Mouse (Mus musculus) adrenal gland, adult (tissue): ENCODE measurements at regions not wholly inside any gene's neighbourhood (a gene's known extent, or its start where the extent isn't known, plus 50 kb on each side); places are given as distances from the start of the nearest gene placed in this dataset.

Source experiments
- DNase-seq, 2 experiments: peaks; one replicate each; pipeline ENCODE4 v3.0.0; 2022 to 2023; ENCODE audit warnings: low spot score in 1 of 2; ENCODE audit not compliant: inconsistent age in 2 of 2

GRCm38 (mm10) chr10:65244527-65244926 is 1154.5 kb upstream of the Lrrtm3 start:
- DNase-seq, result no peak

DNA sequence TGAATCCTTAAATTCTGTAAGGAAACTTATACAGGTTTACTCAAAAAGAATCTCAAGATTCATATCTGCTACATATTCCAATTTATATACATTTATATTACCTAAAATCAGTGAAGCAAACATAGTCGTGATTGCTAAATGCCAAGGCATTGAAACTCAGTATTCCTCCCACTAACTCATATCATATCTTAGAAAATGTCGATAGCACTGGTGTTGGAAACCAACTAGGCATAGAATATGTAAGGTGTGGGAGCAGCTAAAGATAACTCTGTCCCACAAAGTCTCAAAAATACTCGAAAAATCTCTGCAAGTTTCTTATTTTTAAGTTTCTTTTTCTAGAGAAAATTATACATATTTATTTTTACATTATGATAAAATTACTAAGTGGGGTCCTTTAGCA is 1134.1 kb upstream of the Lrrtm3 start:
- no peak for DNase-seq

- no peak for DNase-seq
Observed at GRCm38 (mm10) chr10:65221181-65221580, 1131.1 kb upstream of the Lrrtm3 start.

DNA sequence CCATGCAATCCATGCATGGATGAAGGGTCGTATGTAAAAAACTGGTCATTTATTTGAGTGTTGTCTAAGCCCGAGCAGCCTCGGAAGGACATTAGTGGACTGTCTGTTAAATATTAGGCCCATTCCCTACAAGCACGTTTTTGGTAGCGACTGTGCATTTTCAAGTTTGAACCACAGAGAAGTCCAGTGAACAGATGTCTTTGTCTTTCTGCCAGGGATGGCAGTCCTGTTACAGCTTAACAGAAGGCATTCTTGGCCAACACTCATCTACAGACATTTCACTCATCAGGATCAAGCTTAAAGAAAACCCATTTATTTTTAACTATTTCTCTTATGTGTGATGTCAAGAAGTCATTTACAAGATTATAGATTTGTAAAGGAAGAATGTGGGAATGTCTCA is 1129.2 kb upstream of the Lrrtm3 start:
- DNase-seq, result no peak

DNA sequence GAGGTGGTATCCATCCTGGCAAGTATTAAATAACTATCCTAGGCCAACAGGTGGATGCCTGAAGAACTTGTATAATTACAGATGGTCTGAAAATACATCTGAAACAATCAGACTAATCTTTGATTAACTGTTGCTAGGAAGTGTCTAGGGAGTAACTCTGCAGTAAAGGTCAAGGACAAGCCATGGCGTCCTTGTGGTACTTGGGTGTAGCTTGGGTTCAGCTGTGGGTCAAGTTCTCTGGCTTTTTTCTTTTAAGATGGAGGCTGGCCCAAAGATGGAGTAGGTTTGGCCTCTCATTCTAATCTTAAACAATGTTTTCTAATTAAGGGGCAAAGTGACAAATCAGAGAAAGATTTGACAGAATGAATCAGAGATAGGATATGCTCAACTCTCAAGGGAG is 1126.1 kb upstream of the Lrrtm3 start:
- no peak for DNase-seq

- DNase-seq, result no peak
Observed at GRCm38 (mm10) chr10:65215206-65215605, 1125.1 kb upstream of the Lrrtm3 start.

DNA sequence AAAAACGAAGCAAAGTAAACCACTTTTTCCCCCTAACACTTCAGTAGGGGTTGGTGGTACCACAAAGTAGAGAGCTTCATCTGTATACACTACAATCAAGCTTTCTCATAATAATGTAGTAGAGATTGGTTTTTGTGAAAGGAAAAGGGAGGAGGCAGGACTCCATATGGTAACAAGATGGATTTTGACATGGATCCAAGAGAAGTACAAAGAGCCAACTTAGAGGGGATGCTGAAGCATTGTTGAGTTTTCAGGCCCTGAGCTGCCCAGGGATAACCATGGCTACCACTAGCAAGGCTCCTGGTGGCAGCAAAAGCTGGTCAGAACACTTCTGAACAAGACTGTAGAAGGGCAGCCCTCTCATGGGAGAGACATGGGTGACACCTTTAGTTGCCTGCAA is 1093.6 kb upstream of the Lrrtm3 start:
- DNase-seq, result no peak

DNA sequence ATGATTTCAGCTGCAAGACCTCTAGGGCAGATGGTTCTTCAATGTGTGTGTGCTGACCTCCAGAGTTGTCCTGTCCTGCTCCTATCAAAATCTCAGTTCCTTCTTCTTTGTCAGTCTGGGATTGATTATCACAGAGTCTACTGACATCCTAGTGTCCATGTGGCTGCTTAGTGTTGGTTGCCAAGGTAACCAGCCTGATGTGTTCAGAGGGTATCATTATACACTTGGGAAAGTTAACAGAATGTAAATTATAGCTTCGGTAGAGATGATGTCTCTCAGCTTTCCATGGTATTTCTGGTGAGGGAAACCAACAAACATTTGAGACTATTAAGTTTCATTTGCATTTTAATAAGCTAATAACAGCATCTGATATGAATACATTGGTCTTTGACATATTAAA is 1092.5 kb upstream of the Lrrtm3 start:
- DNase-seq, result no peak

DNA sequence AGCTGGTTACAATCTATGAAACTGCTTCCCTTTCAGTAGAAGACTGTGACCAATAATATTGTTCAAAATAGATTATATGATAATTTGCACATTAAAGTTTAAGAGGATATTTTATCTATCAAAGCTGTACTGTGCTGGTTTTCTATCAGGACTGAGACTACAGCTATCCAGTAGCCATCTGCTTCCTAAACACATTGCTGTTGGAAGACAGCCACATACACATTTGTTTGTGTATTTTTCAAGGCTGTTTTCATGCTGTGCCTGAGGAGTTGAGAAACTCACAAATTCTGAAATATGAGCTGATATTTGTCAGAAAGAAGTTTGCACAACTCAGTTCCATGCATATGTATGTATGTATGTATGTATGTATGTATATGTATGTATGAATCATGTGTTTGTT is 1089.0 kb upstream of the Lrrtm3 start:
- DNase-seq, result peak in 1 of 2 experiments; percentile 16

DNA sequence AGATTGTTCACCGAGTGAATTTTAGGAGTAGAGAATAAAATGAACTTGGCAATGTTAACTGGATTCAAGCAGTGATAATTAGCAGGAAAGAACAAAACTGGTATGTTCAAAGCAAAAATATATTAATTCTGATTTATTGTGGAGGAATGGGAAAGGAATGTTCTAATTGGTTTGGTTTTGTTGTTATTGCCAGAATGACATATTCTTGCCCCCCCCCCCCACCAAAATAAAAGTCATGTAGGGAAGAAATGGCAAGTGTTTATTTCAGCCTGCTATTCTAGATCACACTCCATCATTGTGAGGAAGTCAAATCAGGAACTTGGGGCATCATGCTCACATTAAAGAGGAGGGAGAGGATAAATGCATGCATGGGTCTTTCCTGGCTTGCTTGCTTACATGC is 1064.1 kb upstream of the Lrrtm3 start:
- DNase-seq, result no peak

- no peak for DNase-seq
Observed at GRCm38 (mm10) chr10:65124940-65125610, 1035.0 kb upstream of the Lrrtm3 start.

- DNase-seq, result no peak
Observed at GRCm38 (mm10) chr10:65118212-65118611, 1028.1 kb upstream of the Lrrtm3 start.

DNA sequence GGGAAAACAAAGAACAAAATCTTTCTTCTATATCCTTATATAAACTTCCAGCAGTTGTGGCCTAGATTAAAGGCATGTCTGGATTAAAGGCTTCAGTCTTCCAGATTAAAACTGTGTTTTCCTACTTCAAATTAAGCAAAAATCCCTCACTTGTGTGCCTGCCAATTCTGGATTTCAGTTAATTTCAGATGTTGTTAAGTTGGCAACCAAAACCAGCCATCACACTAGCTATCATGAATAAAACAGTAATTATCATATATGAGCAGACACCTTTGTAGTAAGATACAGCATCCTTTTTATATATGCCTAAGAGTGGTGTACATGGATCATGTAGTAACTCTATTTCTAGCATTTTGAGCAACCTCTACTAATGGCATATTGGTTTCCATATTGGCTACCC is 1024.5 kb upstream of the Lrrtm3 start:
- no peak for DNase-seq

- peak in 1 of 2 experiments; percentile 17 for DNase-seq
Observed at GRCm38 (mm10) chr10:65110729-65111128, 1020.7 kb upstream of the Lrrtm3 start.

DNA sequence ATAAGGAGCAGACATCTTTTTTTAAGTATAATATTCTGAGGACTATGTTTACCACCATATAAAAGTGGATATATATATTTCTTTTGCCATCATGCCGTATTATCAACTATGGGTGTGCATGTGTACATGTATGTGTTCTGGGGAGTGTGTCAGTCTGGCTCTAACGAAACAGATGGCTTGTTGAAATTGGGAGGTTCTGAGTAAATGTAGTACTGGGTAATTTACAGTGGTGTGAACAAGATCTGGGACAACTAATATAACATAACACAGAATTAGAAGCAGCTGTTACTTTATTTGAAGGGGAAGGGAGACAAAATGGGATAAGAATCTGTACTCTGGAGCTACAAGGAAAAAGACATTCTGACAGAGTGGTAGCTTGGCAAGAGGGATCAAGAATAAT is 1017.3 kb upstream of the Lrrtm3 start:
- DNase-seq, result no peak

DNA sequence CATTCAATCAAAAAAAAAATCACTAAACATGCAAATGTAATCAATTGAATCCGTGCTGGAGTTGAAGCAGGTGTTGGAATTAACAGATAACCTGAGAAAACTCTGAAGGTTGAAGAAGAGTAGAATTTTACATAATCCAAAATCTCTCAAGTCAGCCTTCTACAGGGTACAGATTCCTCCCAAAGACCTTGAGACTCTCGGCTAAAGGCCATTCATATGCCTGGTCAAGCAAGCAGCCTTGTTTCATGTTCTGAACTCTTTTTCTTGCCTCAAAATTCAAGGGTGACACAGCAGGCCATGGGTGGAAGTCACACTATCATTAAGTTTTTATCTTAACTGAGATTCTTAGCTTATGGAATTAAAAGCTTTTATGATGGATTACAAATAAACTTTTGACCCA is 994.4 kb upstream of the Lrrtm3 start:
- peak; percentile 15 to 65 for DNase-seq

DNA sequence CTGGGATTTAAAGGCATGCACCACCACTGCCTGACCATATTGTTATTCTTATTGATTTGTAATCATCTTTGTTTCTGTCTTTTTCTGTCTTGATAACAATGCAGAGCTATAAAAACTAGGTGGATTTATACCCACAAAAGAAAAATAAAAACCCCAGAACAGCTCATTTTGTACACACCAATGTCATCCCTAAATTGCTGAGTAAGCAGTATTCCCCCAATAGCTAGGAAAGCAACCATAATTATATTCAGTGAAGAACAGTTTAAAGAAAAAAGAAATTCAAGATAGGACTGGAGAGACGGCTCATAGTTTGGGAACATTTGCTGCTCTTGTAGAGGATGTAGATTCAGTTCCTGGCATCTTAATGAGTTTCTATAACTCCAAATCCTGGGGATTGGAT is 991.6 kb upstream of the Lrrtm3 start:
- peak in 1 of 2 experiments; percentile 6 for DNase-seq

- no peak for DNase-seq
Observed at GRCm38 (mm10) chr10:65058086-65058485, 968.0 kb upstream of the Lrrtm3 start.
